Mouse (Mus musculus) kidney, adult 18-20 months (tissue): ENCODE results near the gene Vps18.
A peak's percentile ranks its signal among the peaks of the same experiment; 100 is the strongest.

Experiments
- DNase-seq: peaks from one replicate; pipeline ENCODE4 v3.0.0; 2021

Vps18 gene

DNA sequence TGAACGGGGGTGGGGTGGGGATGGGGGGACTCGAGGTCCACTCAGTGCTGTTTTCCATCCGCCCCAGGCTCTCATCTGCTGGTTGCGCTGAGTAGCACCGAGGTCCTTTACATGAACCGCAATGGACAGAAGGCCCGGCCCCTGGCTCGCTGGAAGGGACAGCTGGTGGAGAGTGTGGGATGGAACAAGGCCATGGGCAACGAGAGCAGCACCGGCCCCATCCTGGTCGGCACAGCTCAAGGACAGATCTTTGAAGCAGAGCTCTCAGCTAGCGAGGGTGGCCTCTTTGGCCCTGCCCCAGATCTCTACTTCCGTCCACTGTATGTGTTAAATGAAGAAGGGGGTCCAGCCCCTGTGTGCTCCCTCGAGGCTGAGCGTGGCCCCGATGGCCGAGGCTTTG is 4.3 kb downstream of the Vps18 start:
- DNase-seq: no peak

DNA sequence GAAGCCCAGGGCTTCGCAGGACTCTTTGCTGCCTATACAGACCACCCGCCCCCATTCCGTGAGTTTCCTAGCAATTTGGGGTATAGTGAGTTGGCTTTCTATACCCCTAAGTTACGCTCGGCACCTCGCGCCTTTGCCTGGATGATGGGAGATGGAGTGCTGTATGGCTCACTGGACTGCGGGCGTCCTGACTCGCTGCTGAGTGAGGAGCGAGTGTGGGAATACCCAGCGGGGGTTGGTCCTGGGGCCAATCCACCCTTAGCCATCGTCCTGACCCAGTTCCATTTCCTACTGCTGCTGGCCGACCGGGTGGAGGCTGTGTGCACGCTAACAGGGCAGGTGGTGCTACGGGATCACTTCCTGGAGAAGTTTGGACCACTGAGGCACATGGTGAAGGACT is 4.8 kb downstream of the Vps18 start:
- DNase-seq: no peak

DNA sequence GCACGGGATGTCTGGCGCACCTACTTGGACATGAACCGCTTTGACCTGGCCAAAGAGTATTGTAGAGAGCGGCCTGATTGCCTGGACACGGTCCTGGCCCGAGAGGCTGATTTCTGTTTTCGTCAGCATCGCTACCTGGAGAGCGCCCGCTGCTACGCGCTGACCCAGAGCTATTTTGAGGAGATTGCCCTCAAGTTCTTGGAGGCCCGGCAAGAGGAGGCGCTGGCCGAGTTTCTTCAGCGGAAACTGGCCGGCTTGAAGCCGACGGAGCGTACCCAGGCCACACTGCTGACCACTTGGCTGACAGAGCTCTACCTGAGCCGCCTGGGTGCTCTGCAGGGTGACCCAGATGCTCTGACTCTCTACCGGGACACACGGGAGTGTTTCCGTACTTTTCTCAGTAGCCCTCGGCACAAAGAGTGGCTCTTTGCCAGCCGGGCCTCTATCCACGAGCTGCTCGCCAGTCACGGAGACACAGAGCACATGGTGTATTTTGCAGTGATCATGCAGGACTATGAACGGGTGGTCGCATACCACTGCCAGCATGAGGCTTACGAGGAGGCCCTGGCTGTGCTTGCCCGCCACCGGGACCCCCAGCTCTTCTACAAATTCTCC is 5.3 kb downstream of the Vps18 start:
- DNase-seq: no peak

DNA sequence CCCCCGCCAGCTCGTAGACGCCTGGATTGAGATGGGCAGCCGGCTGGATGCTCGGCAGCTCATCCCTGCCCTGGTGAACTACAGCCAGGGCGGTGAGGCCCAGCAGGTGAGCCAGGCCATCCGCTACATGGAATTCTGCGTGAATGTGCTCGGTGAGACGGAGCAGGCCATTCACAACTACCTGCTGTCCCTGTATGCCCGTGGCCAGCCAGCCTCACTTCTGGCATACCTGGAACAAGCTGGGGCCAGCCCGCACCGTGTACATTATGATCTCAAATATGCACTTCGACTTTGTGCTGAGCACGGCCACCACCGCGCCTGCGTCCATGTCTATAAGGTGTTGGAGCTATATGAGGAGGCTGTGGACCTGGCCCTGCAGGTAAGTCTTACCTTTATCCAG is 5.9 kb downstream of the Vps18 start:
- no peak for DNase-seq

DNA sequence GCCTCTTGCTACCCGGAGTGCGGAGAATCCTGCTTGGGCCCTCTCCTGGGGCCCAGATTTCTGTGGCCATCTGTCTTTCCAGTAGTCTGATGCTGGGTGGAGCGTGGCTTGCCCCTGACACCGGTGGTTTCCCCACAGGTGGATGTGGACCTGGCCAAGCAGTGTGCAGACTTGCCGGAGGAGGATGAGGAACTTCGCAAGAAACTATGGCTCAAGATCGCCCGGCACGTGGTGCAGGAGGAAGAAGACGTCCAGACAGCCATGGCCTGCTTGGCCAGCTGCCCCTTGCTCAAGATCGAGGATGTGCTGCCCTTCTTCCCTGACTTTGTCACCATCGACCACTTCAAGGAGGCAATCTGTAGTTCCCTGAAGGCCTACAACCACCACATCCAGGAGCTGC is 8.2 kb downstream of the Vps18 start:
- DNase-seq: no peak

DNA sequence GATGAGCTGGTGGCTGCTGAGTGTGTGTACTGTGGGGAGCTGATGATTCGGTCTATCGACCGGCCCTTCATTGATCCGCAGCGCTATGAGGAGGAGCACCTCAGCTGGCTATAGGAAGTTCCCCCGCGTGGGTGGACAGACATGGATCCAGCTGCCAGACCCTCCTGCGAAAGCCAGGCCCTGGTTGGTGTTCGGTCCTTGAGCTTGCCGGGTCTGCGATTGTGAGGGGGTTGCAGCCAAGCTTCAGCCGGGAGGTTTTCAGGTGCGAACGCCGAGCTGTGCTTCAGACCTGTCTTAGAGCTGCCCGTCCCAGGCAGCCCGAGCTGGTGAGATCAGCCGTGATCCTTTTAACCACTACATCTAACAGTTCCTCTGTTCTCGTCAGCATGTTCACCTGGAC is 9.0 kb downstream of the Vps18 start:
- DNase-seq: no peak

DNA sequence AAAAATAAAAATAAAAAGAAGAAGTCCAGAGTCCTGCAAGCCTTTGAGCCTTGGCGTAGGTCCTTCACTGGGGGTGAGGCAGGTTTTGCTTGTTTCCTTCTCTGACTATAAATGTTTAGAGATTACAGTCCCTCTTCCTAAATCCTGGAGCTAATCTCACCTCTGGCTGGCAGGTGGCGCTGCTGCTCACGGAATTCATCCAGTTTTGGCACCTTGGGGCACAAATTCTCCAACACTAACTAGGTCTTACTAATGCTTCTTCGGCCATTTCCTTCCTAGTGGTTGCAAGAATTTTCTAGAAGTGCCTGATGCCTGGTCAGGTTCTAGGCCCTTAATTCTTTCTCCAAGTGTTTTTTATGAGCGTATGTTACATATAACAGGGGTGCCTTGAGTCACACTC is 9.8 kb downstream of the Vps18 start:
- peak; percentile 82 for DNase-seq

DNA sequence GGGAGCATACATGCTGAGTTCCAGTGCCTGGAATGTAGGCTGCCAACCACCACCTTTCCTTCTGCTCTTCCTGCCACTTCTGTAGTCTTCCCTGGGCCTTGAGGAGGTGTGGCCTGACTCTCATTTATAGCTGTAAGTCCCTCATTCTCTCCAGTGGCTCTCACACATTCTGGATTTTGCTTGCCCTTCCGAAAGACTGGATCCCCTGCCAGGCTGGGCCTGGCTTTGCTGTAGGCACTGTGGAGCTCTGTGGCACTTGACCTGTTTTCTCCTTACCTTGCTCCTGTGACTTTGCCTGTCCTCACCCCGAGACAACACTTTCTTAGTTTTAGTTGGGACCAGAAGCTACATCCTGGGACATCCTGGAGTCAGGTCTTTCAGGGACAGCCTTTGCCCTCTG is 10.3 kb downstream of the Vps18 start:
- no peak for DNase-seq

DNA sequence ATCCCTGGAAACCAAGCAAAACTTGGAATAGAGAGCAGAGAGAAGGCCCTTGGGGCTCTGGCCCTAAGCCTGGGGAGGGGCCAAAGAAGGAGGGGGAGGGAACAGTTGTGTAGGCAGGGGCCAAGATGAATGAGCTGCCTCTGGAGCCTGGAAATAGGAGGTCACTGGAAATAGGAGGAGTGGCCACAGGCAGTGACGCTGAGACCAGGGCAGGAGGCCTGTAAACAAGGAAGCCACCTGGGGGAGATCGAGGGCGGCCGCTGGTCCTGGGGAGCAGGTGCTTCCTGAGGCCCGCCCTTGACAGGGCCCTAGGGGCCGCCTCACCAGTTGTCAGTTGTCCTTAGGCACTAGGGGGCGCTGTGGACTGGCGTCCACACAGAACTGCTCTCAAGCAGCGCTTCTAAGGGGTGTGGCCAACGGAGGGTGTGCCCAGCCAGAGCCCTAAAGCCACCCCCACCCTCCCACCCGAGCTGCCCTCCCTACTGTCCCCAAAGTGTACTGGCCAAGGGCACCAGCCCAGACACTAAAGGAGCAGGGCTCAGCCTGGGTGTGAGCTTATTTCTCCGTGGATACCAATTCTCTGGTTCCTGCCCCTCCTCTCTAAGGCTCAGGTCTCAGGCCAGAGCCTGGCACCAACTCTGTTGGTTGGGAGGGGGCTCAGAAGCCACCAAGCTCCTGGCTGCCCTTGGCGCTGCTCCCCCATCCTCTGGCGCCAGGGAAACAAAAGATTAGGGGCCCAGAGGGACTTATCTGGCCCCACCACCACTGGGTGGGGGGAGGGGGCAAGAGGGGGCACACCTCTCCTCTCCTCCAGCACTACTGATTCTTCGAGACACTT is 11.7 kb downstream of the Vps18 start:
- DNase-seq: peak; percentile 86

DNA sequence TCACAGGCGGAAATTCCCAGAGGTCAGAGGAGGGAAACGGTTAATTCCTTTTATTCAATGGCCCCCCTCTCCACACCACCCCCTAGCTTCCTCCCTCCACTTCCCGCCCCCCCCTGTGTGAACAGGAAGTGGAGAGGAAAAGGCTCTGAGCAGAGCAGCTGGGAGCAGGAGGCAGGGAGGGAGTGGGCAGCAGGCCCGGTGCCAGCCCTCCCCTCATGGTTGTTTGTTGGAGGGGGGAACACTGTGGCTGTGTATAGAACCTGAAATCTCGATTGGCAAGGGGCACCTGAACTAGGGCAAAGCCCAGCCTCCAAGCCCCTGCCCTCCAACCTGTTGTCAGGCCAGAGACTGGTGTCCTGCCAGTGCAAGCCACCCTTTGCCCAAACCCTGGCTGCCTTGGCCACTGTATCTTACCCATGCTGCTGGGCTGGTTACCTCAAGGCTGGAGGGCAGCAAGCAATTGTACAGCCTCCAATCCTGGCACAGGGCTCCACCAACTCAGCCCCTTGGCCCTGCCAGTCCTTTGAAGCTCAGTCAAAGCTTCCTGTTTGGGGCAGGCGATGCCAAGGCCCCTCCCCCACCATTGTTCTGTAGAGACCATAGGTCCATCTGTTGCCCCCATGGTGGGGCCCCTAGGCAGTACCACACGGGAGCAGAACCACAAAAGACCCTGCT is 12.4 kb downstream of the Vps18 start:
- DNase-seq: peak; percentile 55

DNA sequence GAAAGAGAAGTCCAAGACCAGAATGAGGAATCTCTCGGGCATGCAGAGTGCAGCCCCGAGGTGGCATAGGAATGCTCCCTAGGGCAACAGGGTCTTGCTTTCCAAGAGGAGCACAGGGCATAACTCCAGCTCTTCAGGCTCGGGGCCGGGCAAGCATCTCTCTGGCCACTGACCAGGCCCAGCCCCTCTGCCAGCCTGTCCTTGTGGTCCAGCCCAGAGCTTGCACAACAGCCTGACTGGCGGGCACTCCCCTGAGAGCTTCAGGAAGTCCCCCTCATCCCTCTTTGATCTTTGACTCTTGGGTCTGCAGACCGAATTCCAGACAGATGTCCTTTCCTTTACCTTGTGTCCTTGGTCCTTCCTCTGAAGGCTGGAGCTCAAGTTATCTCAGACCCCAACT is 14.3 kb downstream of the Vps18 start:
- no peak for DNase-seq

DNA sequence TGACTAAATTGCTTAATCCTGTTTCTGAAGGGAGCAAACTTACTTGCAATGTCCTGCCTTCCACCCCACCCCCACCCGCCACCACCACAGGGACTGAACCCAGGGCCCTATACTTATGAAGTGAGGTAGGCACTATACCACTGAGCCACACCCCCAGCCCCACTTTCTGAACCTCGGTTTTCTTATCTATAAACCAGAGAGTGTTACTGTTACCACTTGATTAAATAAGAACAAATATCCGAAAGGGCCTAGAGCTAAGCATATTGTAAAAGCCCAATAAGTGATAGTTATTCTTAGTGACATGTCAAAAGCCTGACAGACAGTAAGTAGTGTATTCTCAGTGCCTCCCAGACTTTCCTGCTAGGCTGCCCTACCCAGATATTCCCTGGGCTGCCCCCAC is 15.9 kb downstream of the Vps18 start:
- DNase-seq: no peak

DNA sequence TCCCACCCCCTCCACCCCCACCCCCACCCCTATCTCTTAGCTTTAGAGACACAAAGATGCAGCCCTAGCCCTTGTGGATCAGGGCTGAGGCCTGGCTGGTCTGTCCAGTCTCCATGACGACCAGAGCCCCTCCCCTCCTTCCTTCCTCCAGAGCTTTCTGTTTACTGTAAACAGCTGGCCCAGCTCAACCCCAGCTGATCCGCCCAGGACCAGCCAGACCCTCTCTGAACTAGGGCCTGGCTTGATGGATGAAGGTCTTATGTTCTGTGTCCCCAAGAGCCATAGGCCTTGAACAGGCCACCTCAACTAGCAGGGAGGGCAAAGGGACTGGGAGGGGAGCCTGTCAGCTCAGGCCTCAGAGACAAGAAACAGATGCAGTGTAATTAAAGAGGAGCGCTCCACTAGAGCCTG is 16.3 kb downstream of the Vps18 start:
- peak; percentile 73 for DNase-seq

DNA sequence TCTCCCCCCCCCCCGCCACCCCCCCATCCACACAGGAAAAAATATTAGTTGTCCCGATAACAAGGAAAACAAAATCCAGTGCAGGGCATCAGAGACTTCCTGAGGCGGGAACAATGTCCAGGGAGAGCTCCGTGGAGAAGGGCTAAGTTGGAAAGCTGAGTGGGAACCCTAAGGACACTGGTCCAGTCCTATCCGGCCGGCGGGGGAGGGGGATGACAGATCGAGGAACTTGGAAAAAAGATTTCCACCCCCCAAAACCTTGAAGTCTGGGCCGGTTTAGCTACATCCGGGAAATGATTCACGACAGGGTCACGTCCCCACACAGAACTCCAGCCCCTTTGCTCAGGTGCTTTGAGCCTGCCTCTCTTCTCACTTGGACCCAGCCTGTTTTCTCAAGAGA is 23.0 kb downstream of the Vps18 start:
- peak; percentile 63 for DNase-seq

DNA sequence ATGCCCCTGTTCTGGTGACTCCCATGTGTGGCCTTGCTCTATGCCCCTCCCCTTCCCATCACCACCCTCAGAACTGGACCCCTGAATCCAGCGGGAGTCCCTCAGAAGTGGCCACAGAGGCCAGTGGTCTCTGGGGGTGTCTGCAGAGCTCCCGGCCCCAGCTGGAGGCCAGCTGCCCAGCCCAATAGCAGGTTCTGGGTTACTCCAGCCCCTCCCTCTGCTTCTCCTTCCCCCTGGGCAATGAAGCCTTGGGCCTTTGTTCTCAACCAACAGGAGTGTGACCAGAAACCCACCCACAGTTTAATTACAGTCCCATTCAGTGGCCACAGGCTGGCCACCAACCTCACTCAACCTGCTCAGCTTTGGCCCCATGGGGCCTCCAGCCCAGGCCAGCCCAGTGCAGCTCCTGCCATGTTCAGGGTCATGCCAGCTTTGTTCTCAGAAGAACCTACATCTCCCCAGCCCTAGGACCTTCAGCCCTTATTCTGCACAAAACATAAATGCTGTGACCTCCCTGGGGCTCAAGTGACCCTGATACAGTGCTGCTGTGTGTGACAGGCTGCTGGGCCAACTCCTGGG is 23.9 kb downstream of the Vps18 start:
- no peak for DNase-seq

DNA sequence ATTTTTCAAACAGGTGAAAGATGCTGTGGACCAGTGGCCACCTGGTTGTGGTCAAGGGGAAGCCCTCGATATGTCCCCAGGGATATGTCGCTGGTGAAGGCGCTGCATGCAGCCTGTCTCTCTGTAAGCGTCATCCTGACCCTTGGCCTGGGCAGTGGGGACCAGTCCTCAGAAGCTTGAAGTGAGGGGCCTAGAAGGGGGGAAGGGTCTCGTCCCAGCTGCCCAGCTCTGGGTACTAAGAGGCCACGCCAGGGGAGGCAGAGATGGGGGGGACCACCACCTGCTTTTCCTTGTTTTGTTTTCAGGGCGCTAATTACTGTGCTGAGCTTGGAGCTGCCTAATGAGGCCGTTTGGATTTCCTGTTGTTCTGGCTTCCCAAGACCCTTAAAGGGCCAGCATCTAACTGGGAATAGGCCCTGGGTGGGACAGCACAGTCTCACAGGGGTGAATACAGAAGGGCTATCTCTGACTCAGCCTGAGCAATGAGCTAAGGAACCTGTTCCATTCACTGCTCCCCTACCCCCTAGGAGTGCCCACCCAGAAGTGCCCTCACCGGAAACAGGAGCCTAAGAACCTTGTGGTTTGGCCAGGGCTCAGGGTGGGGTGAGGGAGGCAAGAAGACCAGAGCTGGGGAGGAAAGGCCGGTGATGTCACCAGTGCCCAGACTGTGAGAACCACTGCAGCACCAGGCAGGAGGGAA is 25.4 kb downstream of the Vps18 start:
- DNase-seq: no peak

DNA sequence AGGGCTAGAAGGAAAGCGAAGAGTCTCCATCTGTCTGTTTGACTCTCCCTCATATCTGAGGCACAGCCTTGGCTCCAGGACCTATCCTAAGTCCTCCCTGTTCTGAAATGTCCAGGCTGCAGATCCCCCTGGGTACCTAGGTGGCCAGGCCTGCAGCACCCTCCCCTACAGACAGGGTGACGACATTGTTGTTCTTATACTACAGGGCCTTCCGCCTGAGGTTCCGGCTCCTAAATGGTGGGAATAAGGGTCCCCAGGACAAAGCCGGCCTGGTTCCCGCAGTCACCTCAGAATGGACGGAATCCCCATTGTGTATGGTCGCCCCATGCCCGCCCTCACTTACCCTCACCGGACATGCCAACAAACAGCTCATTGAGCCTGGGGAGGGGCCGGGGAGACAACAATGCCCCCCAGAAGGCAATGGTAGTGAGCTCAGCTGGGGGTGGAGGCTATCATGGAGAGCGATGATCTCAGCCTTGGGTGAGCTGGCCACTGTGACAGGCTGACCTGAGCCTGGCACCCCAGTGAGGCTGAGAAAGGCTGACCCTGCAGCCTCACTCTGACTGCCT is 26.3 kb downstream of the Vps18 start:
- DNase-seq: no peak

DNA sequence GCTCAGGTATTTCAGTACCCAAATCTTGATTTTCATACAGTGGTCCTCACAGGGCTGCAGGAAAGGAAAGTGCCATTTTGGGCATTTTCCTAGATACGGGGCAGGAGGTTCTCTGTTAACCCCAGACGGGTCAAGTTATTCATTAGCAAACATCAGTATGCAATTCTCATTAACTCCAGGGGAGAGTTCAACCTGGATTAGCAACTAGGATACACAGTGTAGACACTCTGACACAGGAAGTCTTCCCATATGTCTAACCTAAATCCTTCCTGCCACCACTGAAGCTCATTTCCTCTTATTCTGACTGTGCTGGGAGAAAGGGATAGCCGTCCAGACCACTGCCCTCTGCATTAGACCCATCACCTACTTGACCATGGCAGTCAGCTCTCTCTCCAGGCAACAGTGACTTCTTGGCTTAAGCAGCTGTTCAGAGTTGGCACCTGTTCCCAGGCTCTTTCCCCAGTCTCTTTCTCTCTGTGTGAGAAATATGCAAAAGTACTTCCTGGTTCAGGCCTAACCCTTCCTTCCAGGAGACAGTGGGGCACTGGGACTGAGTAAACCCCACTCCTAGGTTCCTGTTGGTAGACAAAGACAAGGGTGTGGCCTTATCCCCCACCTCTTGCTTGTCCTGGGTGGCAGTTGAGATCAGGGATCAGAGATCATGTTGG is 29.6 kb downstream of the Vps18 start:
- peak; percentile 76 for DNase-seq

DNA sequence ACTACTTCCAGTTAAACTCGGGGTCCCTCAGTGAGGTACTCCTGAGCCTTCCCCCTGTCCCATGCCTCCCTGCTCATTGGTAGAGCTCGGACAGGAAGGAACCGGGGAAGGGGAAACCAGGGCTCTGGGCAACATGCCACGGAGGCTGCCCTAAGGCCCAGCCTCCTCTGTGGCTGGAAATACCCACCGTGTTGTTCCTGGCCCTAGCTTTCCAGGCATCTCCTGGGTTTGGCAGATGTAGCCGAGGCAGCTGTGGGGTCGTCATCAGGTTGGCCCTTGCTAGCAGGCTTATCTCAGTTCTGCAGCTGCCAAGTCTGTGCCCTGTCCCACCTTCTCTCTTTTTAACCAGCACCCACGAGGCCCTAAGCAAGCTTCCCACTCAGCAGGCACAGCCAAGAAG is 32.0 kb downstream of the Vps18 start:
- no peak for DNase-seq

DNA sequence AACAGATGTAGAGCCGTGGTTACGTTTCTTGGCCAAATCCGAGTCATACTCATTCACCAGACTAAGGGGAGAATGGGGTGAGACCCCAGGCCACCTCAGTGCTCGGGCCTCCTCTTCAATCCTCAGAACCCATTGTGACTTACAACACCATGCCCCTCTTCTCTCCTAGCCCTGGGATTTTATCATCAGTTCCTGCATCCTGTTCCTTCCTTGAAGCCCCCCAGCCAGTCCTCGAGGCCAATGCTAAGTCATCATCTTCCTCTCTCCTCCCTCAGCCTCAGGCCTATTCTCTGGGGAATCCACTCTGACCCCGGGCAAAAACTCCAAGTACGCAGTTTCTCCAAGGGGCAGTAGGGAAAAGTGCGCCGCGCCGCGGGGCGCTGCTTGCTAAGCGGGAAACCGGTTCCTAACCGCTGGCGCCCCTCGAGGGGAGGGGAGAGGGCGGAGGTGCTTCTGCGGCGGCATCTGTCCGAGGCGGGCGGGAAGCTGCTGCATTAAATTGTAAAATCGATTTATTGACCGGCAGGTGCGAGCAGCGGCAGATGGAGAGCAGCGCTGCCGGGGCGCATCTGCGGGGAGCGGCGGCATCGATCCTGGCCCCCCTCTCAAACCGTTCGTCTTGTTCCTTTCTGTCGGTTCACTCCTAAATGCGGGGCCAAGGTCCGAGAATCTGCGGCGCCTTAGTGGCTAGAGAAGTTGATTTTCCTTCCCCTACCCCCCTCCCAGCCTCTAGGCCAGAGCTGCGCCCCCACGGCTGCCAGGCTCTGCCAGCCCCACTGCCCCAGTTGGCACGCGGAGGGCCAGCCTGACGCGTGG is 33.4 kb downstream of the Vps18 start:
- no peak for DNase-seq

DNA sequence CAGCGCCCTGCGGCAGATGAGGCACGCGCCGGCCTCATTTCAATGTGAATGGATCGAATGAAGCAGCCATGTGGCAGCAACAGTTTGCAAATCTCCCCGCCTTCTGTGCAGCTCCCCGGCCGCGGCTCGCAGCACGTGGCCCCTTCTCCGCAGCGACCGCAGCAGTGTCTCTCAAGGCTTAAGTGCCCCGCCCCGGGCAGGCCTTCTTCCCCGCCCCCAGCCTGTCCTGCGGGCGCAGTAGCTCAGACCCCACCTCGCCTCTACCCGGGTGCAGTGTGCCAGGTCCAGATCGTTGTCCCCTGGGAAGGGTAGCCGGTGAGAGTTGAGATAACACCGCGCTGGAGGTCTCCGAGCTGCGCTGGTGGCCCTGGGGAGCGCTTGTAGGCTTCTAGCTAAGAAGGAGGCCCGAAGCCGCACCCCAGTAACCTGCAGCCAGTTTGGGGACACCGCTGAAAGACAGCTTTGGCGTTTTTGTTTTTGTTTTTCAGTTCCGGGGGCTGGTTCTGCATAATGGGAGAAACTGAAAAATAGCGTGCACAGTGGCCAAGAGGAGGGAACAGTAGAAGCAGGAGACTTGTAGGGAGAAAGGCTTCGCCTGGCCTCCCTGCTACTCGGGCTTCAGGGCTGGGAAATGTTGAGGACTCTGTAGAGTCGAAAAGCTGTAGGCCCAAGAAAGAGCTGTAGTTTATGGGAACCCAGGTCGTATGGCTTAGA is 34.2 kb downstream of the Vps18 start:
- DNase-seq: peak; percentile 25
